Mouse (Mus musculus) duodenum, adult 2 months (tissue): ENCODE data around the gene Kcnk2. TPM values are rescaled to one million over a fixed set of nuclear protein-coding genes. Genes with fewer than 3 reads are reported as not detected.

Source experiments
- polyA plus RNA-seq: library from polyadenylated mRNA; depleted of rRNA; stranded (reverse); fragments of >200 nt; gene quantifications from 2 replicates; pipeline ENCODE4 v1.2.3, GENCODE M21; 2012; ENCODE audit warnings: low replicate concordance; rRNA removed

Kcnk2 gene
- 0.81 and 2.1 TPM in 2 replicates for polyA plus RNA-seq

DNA sequence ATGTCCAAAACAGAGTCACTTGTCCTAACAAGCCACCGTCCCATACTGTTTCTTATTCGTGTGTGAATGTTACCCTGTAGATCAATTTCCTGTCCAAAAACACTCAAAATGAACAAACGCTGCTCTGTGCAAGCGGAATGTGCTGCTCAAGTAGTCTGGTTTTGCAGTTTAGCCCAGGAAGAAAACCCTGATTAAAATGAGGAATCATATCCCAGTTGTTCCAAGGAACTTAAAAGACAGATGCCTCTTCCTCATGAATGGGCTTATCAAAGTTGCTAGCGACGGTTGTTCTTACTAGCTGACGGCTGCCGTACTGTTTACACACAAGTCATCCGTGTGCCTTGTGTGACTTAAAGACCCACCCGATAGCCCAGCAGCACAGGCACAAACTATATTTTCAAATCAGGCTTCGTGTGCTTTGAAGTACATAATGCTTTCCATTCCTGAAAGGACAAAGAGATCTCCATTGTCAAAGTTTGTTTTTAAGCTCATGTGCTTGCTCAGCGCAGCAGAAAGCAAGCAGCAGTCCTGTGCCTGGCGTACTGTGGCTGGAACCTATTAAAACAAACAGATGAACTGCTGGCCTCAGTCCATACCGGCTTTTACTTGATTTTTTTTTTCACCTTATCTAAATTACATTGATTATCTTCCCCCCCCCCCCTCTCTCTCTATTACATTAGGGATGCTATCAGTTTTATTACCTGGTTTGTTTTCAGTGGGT is at the start of gene Kcnk2:
Gene Kcnk2 (minus strand): TSS at position 51 of the 721 bp plus-strand sequence.

